Mouse (Mus musculus): ENCODE measurements around the gene 6430571L13Rik. TPM values are rescaled to one million over a fixed set of nuclear protein-coding genes. Genes with fewer than 3 reads are reported as not detected.

Gene 6430571L13Rik
- total and polyA plus RNA-seq, 3 experiments, result 0.09 to 0.72 (median 0.11) TPM

GRCm38 (mm10) chr9:107295616-107296015 is 44.8 kb upstream of the 6430571L13Rik start:
- no peaks in the 10 kb centered on the region for H3K9me3 ChIP-seq (replicated peaks; ENCODE audit: low read length)
- peaks cover 22 to 24% of the 10 kb centered on the region in 2 experiments for H3K4me1 ChIP-seq (ENCODE audit: control insufficient read depth in 1 of 2, insufficient read depth in 2 of 2)
- peaks cover 8% of the 10 kb centered on the region for H3K27me3 ChIP-seq (replicated peaks)
- H3K9ac ChIP-seq (ENCODE audit: insufficient read depth, low read depth), result peak overlapping the region; percentile 94; the same call in 1 of the 2 replicates
- dilution Hi-C loops (cut with MboI; ENCODE audit: extremely low pct_ligation_motif_present, extremely low pct_unique_long_range_greater_than_20kb, low sequenced_read_pairs) (no loop called here), in situ Hi-C loops (cut with MboI; ENCODE audit: low pct_ligation_motif_present, low pct_unique_long_range_greater_than_20kb, low sequenced_read_pairs) (loop anchor here (5.0 to 25.0 kb wide), 3 partner anchors 42 to 633 kb away; partner anchors contain the start of genes Grm2 and Hemk1)
- H3K79me2 ChIP-seq (replicated peaks; ENCODE audit: control insufficient read depth, extremely low read depth, insufficient read depth, poor library complexity, severe bottlenecking), result peaks cover 5% of the 10 kb centered on the region
- peak overlapping the region; percentile 12; the same call in 1 of the 2 replicates for H3K27ac ChIP-seq (ENCODE audit: insufficient read depth, low read depth)
- H3K4me2 ChIP-seq (ENCODE audit: insufficient read depth, low read depth, poor library complexity, severe bottlenecking), result peak overlapping the region; percentile 35
- 0 out of 2 replicates have a peak, but pooled peaks have one; percentile 46 for TF ChIP-seq CHD1 (IDR thresholded peaks at IDR 0.05; ENCODE audit: low read depth, low read length)
- TF ChIP-seq ZC3H11A (IDR thresholded peaks at IDR 0.05; ENCODE audit: low read depth, low read length), result no peak
- TF ChIP-seq IRF4 (IDR thresholded peaks at IDR 0.05; ENCODE audit: low read depth, low read length), result no peak
- TF ChIP-seq SIN3A (IDR thresholded peaks at IDR 0.05; ENCODE audit: low read length), result 0 out of 2 replicates have a peak, but pooled peaks have one; percentile 23
- no peak for TF ChIP-seq MXI1 (IDR thresholded peaks at IDR 0.05; ENCODE audit: low read depth, low read length)
- no peak for TF ChIP-seq GABPA (IDR thresholded peaks at IDR 0.05; ENCODE audit: insufficient replicate concordance, low read depth, low read length)
- no peak for TF ChIP-seq USF2 (conservative IDR thresholded peaks at IDR 0.05; ENCODE audit: low read depth, low read length)
- TF ChIP-seq ZMIZ1 (IDR thresholded peaks at IDR 0.05; ENCODE audit: low read depth, low read length), result no peak
- no peak for TF ChIP-seq CHD2 (IDR thresholded peaks at IDR 0.05; ENCODE audit: low read length)
- no peak for TF ChIP-seq CTCF (conservative IDR thresholded peaks at IDR 0.05 in 1 of 2, IDR thresholded peaks at IDR 0.05 in 1 of 2; ENCODE audit: low read depth in 2 of 2, low read length in 2 of 2)
- no peak for TF ChIP-seq MAX (IDR thresholded peaks at IDR 0.05; ENCODE audit: low read length)
- no peak for TF ChIP-seq TBP (conservative IDR thresholded peaks at IDR 0.05; ENCODE audit: low read depth, low read length)
- H3K4me3 ChIP-seq (replicated peaks in 1 of 3; ENCODE audit: low read depth in 2 of 3, low read length in 2 of 3, poor library complexity in 1 of 3), result peak overlapping the region; percentile 63 to 93 (median 73)
- DNase-seq (ENCODE audit: extremely low read depth), result no peak
- H3K36me3 ChIP-seq (replicated peaks in 1 of 2; ENCODE audit: control insufficient read depth in 1 of 2, insufficient read depth in 1 of 2, low read length in 1 of 2), result peaks cover 4 to 9% of the 10 kb centered on the region in 2 experiments

- H3K4me3 ChIP-seq (replicated peaks in 1 of 3; ENCODE audit: low read depth in 2 of 3, low read length in 2 of 3, poor library complexity in 1 of 3), result peak within 1 kb of the TSS; percentile 63 to 93 (median 73)
- TF ChIP-seq MEF2A (IDR thresholded peaks at IDR 0.05; ENCODE audit: borderline replicate concordance, low read depth, low read length), result no peak
- TF ChIP-seq MAX (IDR thresholded peaks at IDR 0.05; ENCODE audit: low read length), result no peak
- no peak for TF ChIP-seq SIN3A (IDR thresholded peaks at IDR 0.05; ENCODE audit: low read length)
- TF ChIP-seq RCOR1 (conservative IDR thresholded peaks at IDR 0.05; ENCODE audit: low read depth, low read length), result no peak
- no peak for TF ChIP-seq KAT2A (IDR thresholded peaks at IDR 0.05; ENCODE audit: insufficient replicate concordance, low read length)
- no peak for TF ChIP-seq ZMIZ1 (IDR thresholded peaks at IDR 0.05; ENCODE audit: low read depth, low read length)
- TF ChIP-seq JUND (conservative IDR thresholded peaks at IDR 0.05; ENCODE audit: low read depth, low read length), result no peak
- H3K27ac ChIP-seq (ENCODE audit: insufficient read depth, low read depth), result peak within 1 kb of the TSS; percentile 12; the same call in 1 of the 2 replicates
- peaks cover 22 to 24% of the 10 kb centered on the region in 2 experiments for H3K4me1 ChIP-seq (ENCODE audit: control insufficient read depth in 1 of 2, insufficient read depth in 2 of 2)
- peaks cover 5% of the 10 kb centered on the region for H3K79me2 ChIP-seq (replicated peaks; ENCODE audit: control insufficient read depth, extremely low read depth, insufficient read depth, poor library complexity, severe bottlenecking)
- dilution Hi-C loops (cut with MboI; ENCODE audit: extremely low pct_ligation_motif_present, extremely low pct_unique_long_range_greater_than_20kb, low sequenced_read_pairs) (no loop called here), in situ Hi-C loops (cut with MboI; ENCODE audit: low pct_ligation_motif_present, low pct_unique_long_range_greater_than_20kb, low sequenced_read_pairs) (loop anchor here (5.0 to 25.0 kb wide), 3 partner anchors 41 to 634 kb away; partner anchors contain the start of genes Grm2 and Hemk1)
- H3K4me2 ChIP-seq (ENCODE audit: insufficient read depth, low read depth, poor library complexity, severe bottlenecking), result peak within 1 kb of the TSS; percentile 94
- no peak for DNase-seq (ENCODE audit: extremely low read depth)
- H3K27me3 ChIP-seq (replicated peaks), result peaks cover 8% of the 10 kb centered on the region
- H3K9me3 ChIP-seq (replicated peaks; ENCODE audit: low read length), result no peaks in the 10 kb centered on the region
- peaks cover 6 to 11% of the 10 kb centered on the region in 2 experiments for H3K36me3 ChIP-seq (replicated peaks in 1 of 2; ENCODE audit: control insufficient read depth in 1 of 2, insufficient read depth in 1 of 2, low read length in 1 of 2)
- H3K9ac ChIP-seq (ENCODE audit: insufficient read depth, low read depth), result peak within 1 kb of the TSS; percentile 94
These were observed 44.6 kb upstream of the 6430571L13Rik start, which contains the start of gene Cish for GRCm38 (mm10) chr9:107296016-107296040. Cish (plus strand) TSS chr9:107296026.

Measured in CH12.LX (cell line).